Mouse (Mus musculus) testis, postnatal 10 days (tissue): ENCODE measurements around the gene Prss28.

Experiments used
- DNase-seq: peaks from one replicate; pipeline ENCODE4 v3.0.0; 2021; ENCODE audit warnings: low spot score

The Prss28 gene

GRCm38 (mm10) chr17:25341490-25341889 lies 33.0 kb downstream of the Prss28 start:
- no peak for DNase-seq

DNA sequence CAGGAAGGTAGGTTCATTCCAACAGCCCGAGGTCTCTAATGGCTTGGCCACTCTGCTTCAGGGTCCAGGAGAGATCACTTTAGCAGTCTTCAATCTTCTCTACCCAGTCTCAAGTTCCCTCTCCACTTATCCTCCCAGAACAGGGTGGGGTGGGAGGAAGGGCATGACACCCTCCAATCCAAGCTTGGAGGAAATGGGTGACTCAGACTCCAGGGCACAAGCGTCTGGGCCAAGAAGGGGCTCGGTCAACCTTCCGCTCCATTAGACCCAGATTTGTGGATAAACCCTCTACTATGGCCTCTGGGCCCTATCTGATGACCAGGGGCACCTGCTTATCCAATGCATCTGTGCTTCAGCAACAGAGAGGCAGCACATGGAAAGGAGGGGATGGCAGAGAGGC lies 37.0 kb downstream of the Prss28 start, which contains the start of gene Tpsab1:
TSS of gene Tpsab1 (minus strand) at position 101 of the 400 bp plus-strand sequence.
- no peak for DNase-seq

DNA sequence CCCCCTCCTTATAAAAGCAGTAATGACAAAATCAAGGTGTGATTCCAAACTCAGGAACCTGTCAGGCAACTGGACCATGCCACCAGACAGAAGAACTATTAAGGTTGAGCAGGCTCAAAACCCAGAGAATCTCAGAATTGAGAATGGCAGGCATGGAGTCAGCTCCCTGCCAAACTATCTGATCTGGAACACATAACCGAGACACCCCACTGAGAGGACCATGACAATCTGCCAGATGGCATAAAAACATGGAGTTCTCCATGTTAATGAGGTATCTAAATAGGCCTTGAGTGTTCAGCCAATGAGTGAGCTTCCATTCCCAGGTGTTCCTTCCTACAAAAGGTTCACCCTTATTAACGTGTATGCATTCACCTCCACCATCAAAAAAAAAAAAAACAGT lies 52.8 kb downstream of the Prss28 start:
- DNase-seq, result no peak
